Mouse (Mus musculus) erythroblast, adult 5-6 weeks (primary cell): Measurements from ENCODE around the gene Rabgap1l. TPM values are rescaled to one million over a fixed set of nuclear protein-coding genes. Genes with fewer than 3 reads are reported as not detected.
"Not testable (repeated sequence)": the region's sequence is repeated elsewhere in the genome, so short reads cannot be mapped to it uniquely, and the experiment has no call there.

Experiments
- ATAC-seq: replicated peaks from 2 replicates; pipeline ENCODE4 v1.8.0; 2016; ENCODE audit warnings: moderate number of reproducible peaks, mild to moderate bottlenecking, moderate TSS enrichment, inconsistent platforms; ENCODE audit not compliant: poor library complexity, low FRiP score, severe bottlenecking
- total RNA-seq, 2 experiments: library from RNA; stranded (forward) in 1 of 2; stranded (reverse) in 1 of 2; fragments of 150-400 nt in 1 of 2; fragments of 200-764, 138-1000 nt in 1 of 2; gene quantifications; 2 replicates each; pipeline versions ENCODE4 v1.2.3 to v1.2.4; 2015 to 2017; ENCODE audit warnings: low replicate concordance in 2 of 2

The Rabgap1l gene
- total RNA-seq, 2 experiments from 2014 or later: 105 to 161 TPM

DNA sequence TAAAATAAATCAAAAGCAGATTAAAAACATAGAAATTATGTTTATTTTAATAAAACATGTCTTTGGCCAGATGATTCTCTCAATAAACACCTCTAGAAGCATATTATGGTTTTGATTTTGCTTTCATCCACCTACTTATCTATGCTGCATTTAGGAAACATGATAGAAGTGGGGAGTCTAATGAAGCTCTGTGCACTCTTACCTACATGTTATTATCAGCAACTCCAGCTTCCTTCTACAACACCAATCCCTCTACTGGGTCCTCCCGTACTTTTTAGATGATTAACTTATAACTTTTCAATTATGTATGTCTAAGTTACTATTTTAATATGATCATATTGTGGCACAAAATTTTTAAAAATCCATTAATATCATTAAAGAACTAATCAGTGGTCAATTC is 487.2 kb downstream of the Rabgap1l start:
- ATAC-seq: no peak

DNA sequence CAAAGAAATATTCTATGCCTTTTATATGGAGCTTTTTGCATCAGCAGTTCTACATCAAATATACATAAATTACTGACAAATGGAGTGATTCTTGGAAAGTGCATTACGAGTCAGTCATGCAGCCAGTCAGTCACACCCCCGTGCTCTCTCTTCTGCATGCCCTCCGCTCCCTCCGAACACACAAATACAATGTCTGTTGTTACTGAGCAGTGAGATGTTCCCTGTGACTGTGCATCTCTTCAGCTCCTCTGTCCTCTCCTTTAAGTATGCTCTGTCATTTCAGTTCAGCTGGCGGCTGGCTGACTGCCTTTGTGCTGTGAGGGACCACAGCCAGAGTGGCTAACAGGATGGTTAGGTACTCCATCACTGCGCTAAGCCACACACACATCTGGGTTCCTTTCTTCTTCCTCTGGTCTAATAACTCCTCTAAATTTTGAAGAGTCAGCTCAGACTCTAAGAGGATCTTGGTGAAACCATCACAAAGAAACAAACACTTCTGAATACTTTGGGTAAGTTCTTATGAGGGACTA is 488.0 kb downstream of the Rabgap1l start:
- no peak for ATAC-seq

DNA sequence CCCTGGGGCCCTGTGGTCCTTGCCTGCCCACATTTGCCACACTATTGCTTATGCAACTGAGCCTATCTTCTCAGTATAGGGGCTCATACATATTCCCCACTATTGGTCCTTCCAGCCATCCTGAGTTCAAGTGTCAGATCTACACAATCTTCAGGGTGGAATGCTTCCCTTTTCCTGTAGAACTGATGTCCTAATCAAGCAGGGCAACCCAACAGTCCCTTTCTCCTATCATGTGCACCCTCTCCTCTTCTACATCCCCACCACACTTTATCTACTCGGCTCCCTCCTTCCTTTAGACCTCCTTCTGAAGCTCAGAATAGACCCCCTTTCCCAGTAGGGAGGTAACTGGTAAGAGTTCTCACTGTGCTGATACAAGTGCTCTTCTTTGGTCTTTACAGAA is 490.7 kb downstream of the Rabgap1l start:
- ATAC-seq: no peak

DNA sequence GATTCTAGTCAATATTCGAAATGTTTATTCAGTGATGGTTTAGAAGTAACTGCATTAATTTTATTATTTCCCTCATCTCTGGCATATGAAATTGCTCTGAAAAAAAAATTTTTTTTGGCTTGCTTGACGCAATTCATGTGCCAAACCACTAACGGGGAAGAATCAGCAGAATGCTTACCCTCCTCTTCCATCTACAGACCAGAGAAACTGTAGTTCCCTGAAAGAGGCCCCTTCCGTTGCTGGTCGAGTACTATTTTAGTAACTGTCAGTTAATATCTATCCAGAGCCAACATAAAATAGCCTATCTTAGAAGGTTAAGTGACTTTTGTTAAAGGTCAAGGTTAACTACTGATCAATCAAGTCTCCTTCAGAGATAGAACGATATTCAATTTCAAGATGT is 491.9 kb downstream of the Rabgap1l start:
- ATAC-seq: no peak

DNA sequence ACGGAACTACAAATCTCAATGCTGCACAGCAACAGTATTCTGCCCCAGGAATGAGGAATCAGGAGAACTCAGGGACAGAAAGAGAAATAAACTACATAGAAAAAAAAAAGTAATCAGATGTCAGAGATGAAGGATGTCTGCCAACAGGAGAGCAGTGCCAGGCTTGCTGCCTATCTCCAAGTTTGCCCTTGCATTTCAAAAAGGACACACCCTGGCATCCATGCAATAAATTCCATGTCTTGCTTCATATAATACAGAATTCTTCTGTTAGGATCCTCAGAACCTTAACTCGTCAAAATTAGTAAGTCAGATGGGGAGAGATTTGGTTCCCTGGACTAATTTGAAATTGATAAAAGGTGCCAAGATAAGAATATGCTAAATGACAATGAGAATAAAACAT is 492.3 kb downstream of the Rabgap1l start:
- ATAC-seq: no peak

DNA sequence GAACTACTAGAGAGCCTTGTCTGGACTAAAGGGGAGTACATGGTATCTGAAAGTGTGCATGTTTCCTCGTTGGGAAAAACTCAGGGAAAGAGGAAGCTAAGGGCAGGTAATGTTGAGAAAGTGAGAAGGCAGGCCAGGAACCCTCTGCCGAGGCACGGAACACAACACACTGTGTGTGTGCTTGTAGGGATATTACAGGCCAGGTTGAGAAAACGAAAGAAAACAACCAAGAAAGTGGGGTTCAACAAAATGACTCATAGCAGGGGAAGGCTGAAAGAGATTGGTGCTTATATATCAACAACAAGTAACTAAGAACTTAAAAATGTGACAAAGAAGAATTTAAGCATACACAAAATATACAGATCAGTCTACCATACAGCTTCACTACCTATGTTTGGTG is 493.0 kb downstream of the Rabgap1l start:
- ATAC-seq: no peak

DNA sequence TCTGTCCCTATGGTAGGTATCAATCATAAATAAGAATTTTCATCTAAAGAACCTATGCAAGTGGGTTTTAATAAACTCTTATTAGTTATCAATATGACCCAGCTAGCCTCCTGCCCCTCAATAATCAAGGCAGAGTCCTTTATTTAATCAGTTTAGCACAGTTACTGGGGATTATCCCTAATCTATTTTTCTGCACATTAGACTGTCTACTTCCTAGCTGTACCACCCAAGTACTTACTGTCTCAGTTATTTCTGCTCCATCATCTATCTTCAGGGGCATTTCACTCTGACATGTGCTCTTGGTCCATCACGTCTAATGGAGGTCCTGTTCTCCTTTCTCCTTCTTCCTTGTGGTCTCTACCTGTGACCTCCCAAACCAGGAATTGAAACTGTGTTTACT is 494.1 kb downstream of the Rabgap1l start:
- no peak for ATAC-seq

DNA sequence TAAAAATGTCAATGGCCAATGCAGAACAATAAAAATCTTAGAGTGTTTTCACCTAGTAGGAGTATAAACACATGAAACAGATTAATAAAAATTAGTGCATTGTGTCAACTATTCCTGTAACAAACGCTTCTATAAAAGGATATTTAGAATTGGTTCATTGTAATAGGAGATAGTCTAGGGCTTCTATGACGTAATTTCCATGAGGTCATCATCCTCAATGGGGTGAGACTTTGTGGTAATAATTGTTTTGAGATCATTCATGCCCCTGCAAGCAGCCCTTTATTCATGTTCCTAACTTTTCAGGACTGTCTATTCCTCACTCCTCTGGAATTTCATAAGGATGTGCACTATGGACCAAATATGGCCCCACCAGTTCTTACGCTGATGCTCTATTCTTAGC is 495.3 kb downstream of the Rabgap1l start:
- ATAC-seq: no peak

DNA sequence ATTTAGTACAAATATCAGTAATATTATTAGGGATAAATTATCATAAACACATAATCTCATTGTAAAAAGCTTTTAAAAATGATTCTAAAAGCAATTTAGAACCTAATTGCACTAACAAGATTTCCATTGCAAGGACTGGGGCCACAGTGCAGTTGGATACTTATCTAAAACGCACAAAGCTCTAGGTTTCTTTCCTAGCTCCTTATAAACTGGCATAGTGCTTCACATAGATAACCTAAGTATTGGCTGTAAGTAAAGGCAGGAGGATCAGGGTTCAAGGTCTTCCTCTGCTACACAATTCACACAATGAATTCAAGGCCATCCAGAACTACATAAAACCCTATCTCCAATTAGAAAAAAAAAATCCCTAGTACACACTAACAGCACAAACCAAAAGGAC is 497.7 kb downstream of the Rabgap1l start:
- no peak for ATAC-seq

DNA sequence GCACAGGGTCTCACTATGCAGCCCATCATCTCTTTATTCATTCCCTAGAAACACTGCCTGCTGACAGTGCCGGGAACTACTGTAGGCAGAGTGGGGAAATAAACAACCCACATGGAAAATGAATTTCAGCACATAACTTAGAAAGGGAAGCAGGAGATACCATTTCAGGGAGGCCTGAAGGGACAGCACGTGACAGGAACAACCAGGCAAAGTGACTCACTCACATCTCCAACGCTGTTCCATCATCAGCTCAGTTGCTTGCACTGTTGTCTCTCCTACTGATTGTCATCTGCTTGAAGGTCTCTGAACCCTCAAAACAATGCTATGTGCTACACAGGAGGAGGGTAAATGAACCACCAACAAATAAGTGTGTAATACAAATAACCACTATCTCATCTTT is 499.5 kb downstream of the Rabgap1l start:
- no peak for ATAC-seq

DNA sequence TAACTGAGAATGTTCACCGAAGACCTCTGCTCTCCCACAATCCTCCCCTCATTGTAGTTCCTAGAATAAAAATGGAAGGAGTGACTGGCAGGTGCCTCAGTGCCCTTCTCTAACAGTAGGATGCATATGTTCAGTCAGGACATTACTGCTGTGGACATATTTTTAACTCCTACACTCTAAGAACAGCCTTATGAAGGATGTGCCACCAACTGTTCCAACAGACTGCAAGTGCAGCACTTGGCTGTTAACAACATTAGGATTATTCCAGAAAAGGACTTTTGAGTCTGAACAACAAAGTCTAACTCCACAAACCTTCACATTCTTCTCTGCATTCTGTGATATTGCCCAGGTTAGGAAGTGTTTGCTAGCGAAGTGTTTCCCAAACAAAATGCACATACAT is 501.0 kb downstream of the Rabgap1l start:
- no peak for ATAC-seq

DNA sequence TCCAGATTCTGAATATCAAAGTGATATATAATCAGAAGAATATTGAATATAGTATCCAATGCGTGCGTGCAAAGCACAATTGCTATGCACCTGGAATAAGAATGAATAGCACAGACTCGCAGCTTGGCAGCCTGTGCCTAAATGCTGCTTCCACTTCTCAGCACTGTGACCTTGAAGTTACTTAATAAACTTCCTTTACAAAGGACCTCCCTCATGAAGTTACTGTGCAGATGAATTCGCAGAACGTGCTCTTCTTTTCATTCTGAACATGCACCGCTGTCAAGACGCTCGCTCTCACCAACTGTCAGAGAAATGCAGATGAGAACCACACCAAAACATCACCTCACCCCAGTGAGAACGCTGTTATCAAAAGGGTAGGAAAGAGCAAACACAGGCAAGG is 502.8 kb downstream of the Rabgap1l start:
- no peak for ATAC-seq

DNA sequence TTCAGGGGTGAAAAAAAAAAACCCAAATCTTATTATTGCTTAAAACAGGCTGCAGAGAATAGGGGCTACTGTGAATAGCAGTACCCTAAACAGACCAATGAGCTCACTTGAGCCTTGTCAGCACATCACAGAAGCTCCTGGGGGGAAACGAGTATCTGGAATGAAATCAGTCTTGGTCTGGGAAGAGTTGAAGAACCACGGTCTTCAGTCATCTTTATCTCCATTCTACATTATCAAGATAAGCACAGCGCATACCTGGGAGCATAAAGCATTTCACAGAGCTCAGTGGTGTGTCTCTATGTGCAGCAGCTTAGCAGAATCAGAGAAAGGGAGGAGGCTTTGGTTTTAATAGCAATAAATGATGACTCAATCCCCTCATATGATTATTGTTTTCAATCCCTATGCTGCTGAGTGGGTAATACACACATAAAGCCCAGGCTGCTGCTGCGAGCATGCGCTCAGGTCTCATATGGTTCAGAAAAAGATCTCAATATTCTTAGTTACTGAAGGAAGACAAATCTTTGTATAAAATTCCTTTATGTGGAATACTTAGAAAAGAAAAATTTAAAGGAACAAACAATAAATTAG is 505.9 kb downstream of the Rabgap1l start:
- no peak for ATAC-seq

DNA sequence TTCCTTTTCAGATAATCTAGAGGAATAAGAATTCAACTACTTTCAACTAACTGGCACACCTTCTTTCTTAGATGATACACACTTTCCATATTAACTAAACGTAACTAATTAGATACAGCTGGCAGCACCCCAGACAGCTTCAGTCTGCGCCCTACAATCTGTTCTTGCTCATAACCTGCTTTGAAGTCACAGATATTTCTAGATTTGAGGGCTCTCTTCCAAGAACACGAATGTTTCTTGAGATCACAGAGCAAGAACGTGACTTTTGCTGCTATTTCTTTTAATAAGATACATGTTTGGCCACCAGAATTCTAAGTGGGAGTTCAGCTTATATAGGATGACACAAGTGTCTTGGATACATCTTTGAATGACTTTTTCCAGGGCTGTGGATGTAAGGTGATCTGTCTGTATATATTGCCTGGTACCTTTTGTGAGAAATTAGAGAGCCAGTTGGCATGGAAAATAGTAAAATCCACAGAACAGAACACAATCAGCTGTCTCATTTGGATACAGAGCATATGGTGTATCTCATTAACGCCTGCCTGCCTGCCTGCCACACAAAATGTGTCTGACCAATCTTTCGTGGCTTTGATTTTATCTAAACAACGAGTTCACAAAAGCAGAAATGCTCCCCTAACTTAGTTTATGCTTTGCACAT is 506.5 kb downstream of the Rabgap1l start:
- no peak for ATAC-seq

DNA sequence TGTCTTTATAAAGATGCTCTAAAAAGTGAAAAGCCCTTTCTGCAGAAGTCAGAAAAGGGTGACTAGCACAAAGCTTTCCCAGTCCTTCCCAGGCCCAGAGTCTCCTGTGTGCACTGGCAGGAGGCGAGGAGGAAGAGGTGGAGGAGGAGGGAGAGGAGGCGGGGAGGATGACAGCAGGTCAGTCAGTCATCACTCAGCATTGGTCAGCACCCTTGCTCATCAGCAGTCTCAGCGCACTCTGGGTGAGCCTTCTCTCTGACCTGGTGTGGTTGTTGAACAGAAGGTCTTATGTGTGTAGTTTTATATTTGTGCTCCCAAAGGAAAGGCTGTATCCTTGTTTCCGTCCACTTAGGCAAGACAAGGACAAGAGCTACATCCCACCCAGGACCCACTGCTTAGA is 508.8 kb downstream of the Rabgap1l start:
- no peak for ATAC-seq

DNA sequence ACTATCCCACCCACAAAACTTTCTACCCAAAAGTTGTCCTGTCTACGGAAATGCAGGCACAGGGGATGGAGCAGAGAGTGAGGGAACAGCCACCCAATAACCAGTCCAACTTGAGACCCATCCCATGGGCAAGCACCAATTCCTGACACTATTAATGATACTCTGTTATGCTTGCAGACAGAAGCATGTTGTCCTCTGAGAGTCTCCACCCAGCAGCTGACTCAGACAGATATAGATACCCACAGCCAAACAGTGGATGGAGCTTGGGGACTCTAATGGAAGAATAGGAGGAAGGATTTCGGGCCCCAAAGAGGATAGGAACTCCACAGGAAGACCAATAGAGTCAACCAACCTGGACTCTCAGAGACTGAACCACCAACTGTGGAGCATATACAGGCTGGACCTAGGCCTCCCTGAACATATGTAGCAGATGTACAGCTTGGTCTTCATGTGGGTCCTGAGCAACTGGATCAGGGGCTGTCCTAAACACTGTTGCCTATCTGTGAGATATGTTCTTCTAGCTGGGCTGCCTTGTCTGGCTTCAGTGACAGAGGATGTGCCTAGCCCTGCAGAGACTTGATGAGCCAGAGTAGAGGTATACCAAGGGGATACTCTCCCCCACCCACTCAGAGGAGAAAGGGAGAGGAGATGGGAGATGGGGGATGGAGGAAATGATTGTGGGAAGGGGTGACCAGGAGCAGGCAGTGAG is 510.7 kb downstream of the Rabgap1l start:
- not testable (repeated sequence) for ATAC-seq

DNA sequence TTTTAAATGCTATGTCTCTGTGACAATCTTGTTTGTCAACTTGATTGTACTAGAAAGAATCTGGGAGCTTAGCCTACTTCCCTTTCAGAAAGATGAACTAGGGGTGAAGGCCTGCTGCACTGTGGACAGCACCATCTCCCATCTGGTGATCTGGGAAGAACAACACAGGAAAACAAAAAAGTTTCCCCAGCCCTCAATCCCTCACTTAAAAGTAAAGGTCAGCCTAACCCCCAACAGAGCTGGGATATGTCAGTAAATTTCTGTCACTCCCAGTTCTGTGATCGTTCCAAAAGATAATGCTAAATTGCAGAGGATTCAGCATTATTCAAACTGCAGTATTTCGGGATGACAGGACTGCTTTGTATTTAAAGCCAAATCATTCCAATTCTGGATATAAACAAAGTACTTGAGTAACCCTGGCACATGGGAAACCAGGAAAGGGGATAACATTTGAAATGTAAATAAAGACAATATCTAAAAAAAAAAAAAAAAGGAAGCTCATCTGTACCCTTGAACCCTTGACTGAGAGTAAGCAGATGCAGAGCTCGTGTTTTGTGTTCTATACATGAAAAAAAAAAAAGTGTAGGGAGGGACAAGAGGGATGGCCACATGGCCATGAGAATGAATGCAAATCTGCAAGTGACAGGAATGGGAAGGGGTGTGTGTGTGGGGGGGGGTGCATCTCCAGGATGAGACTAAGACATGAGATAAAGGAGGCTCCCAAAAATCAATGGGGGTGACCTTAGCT is 511.5 kb downstream of the Rabgap1l start:
- no peak for ATAC-seq

DNA sequence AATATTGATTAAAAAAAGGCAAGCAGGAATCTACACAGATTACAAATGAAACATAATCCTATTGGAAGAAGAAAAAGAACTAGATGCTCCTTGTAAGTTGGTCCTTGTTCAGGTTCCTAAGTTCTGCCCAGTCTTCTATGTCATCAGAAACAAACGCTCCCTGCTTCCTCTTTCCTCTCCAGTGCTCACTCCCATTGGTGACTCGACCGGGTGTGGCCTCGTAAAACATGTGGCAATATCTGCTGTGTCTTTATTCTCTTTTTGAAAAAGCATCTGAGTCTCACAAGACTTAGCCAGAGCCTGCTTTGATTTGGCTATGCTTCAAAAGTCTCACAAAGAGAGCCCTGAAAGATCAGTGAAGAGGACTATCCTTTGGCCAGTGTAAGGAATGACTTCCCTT is 512.4 kb downstream of the Rabgap1l start:
- ATAC-seq: no peak

DNA sequence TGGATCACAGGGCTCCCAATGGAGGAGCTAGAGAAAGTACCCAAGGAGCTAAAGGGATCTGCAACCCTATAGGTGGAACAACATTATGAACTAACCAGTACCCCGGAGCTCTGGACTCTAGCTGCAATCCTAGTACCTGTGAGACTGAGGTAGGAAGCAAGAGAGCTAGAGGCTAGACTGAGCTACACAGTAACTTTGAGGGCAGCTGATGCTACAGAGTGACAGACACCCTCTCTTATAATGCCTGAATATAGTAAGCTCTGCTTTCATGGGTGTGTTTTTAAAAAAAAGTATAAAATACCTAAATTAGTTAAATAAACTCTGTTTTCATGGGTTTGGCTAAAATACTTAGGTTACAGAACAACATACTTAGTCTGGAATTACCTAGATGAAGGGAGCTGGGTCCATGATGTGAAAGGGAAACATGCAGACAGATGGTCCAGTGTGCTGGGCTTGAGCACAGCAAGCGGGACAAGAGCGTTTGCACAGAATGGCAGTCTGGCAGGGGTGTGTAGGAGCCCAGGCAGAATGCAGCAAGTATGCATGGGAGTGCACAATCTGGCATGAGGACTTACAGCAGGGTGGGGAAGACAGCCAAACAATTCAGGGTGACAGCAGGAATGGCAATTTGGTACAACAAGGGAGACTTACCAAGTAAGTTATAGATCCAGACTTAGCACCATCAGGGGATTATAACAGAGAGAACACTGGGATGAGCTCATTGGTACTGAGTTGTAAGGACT is 514.9 kb downstream of the Rabgap1l start:
- no peak for ATAC-seq

DNA sequence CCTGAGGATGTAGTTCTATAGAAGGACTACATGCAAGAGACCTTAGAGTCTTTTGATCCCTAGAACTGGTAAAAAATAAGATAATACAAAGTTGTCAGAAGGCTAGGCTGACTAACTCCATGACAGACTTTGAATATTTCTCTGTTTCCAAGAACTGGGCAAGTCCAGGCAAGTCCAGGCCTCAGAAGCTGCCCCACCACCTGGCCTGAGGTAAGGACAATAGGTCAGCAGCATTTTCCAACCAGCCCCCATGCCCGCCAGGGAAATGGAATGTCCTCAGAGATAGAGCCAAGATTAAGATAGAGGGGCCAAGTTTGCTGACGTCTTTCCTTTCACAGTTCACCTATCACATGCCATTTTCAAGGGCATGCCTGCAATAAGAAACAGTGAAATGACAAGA is 517.8 kb downstream of the Rabgap1l start:
- no peak for ATAC-seq
